In genomic region chr5:52616549-52616948, GRCm38 (mm10) we compare ENCODE assay signal across 8 mouse cellular contexts. TPM values are rescaled to one million over a fixed set of nuclear protein-coding genes. Genes with fewer than 3 reads are reported as not detected.
DNase-seq lines count a peak whose midpoint lies in the region; ATAC-seq lines count a peak whose summit lies in the region.

No protein-coding gene starts in this region.

- peak overlapping the region; percentile 68 for H3K27ac ChIP-seq in hindbrain, embryonic 13.5 days
- no peak overlapping the region for H3K27ac ChIP-seq in limb, embryonic 13.5 days

- peak; percentile 13 for DNase-seq in adrenal gland, postnatal 10 days
- no peak for DNase-seq in adrenal gland, postnatal 25 days
- peak; percentile 15 for DNase-seq in ZHBTc4 (ENCODE audit: low read depth, low spot score)
- peak; percentile 75 for DNase-seq in gastrocnemius, adult 18-20 months (ENCODE audit: low spot score)
- peak; percentile 52 for DNase-seq in right cerebral cortex, postnatal 25 days
- no peak for DNase-seq in kidney, adult 8-10 months

- no peaks in the 10 kb centered on the region for H3K36me3 ChIP-seq in hindbrain, embryonic 13.5 days
- H3K36me3 ChIP-seq in limb, embryonic 13.5 days = no peaks in the 10 kb centered on the region

- H3K4me1 ChIP-seq in hindbrain, embryonic 13.5 days (replicated peaks) = peaks cover 40% of the 10 kb centered on the region
- H3K4me1 ChIP-seq in limb, embryonic 13.5 days = peaks cover 37% of the 10 kb centered on the region

- H3K9me3 ChIP-seq in hindbrain, embryonic 13.5 days = no peaks in the 10 kb centered on the region
- H3K9me3 ChIP-seq in limb, embryonic 13.5 days = no peaks in the 10 kb centered on the region; the same call in 1 of the 2 replicates

- no peak for ATAC-seq in hindbrain, embryonic 13.5 days (ENCODE audit: low FRiP score)
- ATAC-seq in limb, embryonic 13.5 days (ENCODE audit: low FRiP score, low read depth) = peak; percentile 49; the same call in 1 of the 2 replicates

- H3K27me3 ChIP-seq in hindbrain, embryonic 13.5 days = 0 out of 2 replicates have a peak, but pooled peaks cover 2% of the 10 kb centered on the region
- H3K27me3 ChIP-seq in limb, embryonic 13.5 days = peaks cover 35% of the 10 kb centered on the region

- H3K4me2 ChIP-seq in hindbrain, embryonic 13.5 days = no peak overlapping the region
- no peak overlapping the region; the same call in 1 of the 2 replicates for H3K4me2 ChIP-seq in limb, embryonic 13.5 days (replicated peaks)

- no peak overlapping the region for H3K4me3 ChIP-seq in hindbrain, embryonic 13.5 days
- no peak overlapping the region for H3K4me3 ChIP-seq in limb, embryonic 13.5 days

- H3K9ac ChIP-seq in hindbrain, embryonic 13.5 days = 0 out of 2 replicates have a peak overlapping the region, but pooled peaks have one; percentile 10
- H3K9ac ChIP-seq in limb, embryonic 13.5 days = peak overlapping the region; percentile 43; the same call in 1 of the 2 replicates

- WGBS in hindbrain, embryonic 13.5 days = 38% methylated on average over 2 of the region's 2 CpGs
- 15% methylated on average over 2 of the region's 2 CpGs for WGBS in limb, embryonic 13.5 days

RNA-seq across cellular contexts. Expression of gene Lgi2, which starts 50.3 kb away (rescaled TPM):
- total RNA-seq in adrenal gland, postnatal 10 days (2021) = 1 to 10 TPM; 2.2 to 3.0 TPM
- 0.46 and 0.52 TPM in 2 replicates for total RNA-seq in adrenal gland, postnatal 25 days (2021)
- total RNA-seq in gastrocnemius, adult 18-20 months (2021) = under 1 TPM; 0.84 to 0.88 TPM
- polyA plus RNA-seq in hindbrain, embryonic 13.5 days (2015; fragmentation: Nextera tagmentation; extraction: Ambion mirVana) = 2.7 and 3.0 TPM in 2 replicates
- polyA plus RNA-seq in limb, embryonic 13.5 days (2015; fragmentation: Nextera tagmentation; extraction: Ambion mirVana) = 2.4 and 2.8 TPM in 2 replicates

RNA-seq across cellular contexts. Expression of gene Sepsecs, which starts 53.0 kb away (rescaled TPM):
- total RNA-seq in adrenal gland, postnatal 10 days (2021) = 10 to 100 TPM; 18.9 to 20.6 TPM
- total RNA-seq in adrenal gland, postnatal 25 days (2021) = 18.4 and 20.7 TPM in 2 replicates
- 1 to 10 TPM; 5.2 to 5.6 TPM for total RNA-seq in gastrocnemius, adult 18-20 months (2021)
- 7.0 and 7.6 TPM in 2 replicates for polyA plus RNA-seq in hindbrain, embryonic 13.5 days (2015; fragmentation: Nextera tagmentation; extraction: Ambion mirVana)
- 7.7 and 8.4 TPM in 2 replicates for polyA plus RNA-seq in limb, embryonic 13.5 days (2015; fragmentation: Nextera tagmentation; extraction: Ambion mirVana)

Comparison
In these comparisons a context has a peak if more than half of its experiments do, and no peak if none do; other contexts are left out.
1. DNase-seq: peak in adrenal gland, postnatal 10 days (single experiment), ZHBTc4 (single experiment), gastrocnemius, adult 18-20 months (single experiment) and right cerebral cortex, postnatal 25 days (single experiment); none in adrenal gland, postnatal 25 days (single experiment) and kidney, adult 8-10 months (0 of 2).